Mouse (Mus musculus): ENCODE data around the gene Hapln2. TPM values are rescaled to one million over a fixed set of nuclear protein-coding genes. Genes with fewer than 3 reads are reported as not detected.
A peak's percentile ranks its signal among the peaks of the same experiment; 100 is the strongest.

The Hapln2 gene
- polyA plus RNA-seq, 1 experiment from 2014 or later = not detected

DNA sequence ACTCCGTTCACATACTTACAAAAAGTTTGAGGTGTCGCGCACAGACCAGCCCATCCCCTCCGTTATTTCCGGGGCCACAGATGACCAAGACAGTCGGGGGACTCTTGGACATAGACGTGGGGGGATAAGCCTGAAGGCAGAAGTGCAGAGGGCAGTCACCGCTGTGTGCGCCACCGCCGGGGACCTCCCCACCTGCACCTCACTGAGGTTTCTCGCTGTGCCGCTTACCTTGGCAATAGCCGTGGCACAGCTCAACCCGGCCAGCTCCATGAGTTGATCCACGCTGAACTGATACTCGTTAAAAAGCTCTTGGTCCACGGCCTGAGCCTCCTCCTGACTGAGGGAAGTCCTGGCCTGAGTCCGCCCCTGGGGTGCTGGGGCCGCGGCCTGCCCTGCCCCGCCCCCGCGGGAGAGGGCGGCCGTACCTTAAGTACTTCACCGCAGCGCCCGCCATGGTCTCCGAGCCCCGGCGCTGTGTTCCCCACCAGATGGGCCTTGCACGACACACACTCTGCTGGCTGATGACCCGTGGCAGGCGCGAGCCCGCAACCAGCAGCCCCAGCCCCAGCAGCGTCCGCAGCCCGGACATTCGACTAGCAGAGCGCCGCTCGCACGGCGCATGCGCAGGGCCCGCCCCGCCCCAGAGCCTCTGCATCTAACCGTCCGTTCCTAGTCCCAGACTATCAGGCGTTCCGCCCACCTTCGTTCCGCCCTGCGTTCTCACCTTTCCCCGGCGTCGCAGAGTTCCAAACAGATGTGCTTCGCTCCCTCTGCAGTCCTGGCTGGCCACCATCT is 30.7 kb upstream of the Hapln2 start, which contains the start of gene Naxe:
Gene Naxe (minus strand): TSS at position 594 of the 795 bp plus-strand sequence.
- no peaks in the 10 kb centered on the region for H3K9me3 ChIP-seq (ENCODE audit: control insufficient read depth)
- 1% methylated on average over 60 of the region's 60 CpGs for WGBS

DNA sequence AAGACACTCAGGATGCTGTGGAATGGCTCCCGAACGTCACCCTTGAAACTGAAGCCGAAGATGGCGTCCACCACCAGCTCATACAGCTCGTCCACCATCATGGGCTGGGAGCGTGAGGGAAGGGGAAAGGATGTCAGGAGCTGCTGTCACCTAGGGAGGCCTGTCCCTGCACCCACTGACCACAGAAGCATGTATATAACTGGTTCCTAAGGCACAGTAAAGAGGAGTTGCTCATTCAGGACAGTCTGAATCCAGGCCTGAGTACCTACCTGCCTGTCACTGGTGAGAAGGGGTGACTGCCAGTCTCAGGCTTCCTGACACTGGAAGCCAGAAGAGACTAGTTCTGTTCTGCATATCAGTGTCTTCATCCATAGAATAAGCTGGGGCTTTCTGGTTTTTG is 29.6 kb upstream of the Hapln2 start:
- Histone ChIP-seq H3K36me3 (ENCODE audit: control insufficient read depth, insufficient read depth) (peaks cover 22% of the 10 kb centered on the region), H3K27me3 (replicated peaks; ENCODE audit: control insufficient read depth, insufficient read depth, low read length) (no peaks in the 10 kb centered on the region), H3K4me1 (replicated peaks; ENCODE audit: control insufficient read depth, insufficient read depth, low read length) (no peaks in the 10 kb centered on the region), H3K4me3 (ENCODE audit: low read depth, low read length) (no peak overlapping the region), H3K9ac (ENCODE audit: low read depth, low read length) (no peak overlapping the region), H3K9me3 (ENCODE audit: control insufficient read depth) (no peaks in the 10 kb centered on the region), H3K27ac (ENCODE audit: low read depth, low read length) (no peak overlapping the region), H3K4me2 (replicated peaks; ENCODE audit: low read depth) (no peak overlapping the region)
- no peak for TF ChIP-seq CTCF (IDR thresholded peaks at IDR 0.05; ENCODE audit: low read depth)
- ATAC-seq = no peak
- WGBS = 90% methylated on average over 6 of the region's 6 CpGs

More for the DNA sequence above, 30.7 kb upstream of the Hapln2 start, which contains the start of gene Naxe:
- peaks cover 20% of the 10 kb centered on the region for H3K36me3 ChIP-seq (ENCODE audit: control insufficient read depth, insufficient read depth)
- TF ChIP-seq CTCF (IDR thresholded peaks at IDR 0.05; ENCODE audit: low read depth) = no peak
- no peaks in the 10 kb centered on the region for H3K27me3 ChIP-seq (replicated peaks; ENCODE audit: control insufficient read depth, insufficient read depth, low read length)
- peak within 1 kb of the TSS; percentile 94 for H3K4me3 ChIP-seq (ENCODE audit: low read depth, low read length)
- H3K4me1 ChIP-seq (replicated peaks; ENCODE audit: control insufficient read depth, insufficient read depth, low read length) = no peaks in the 10 kb centered on the region
- H3K27ac ChIP-seq (ENCODE audit: low read depth, low read length) = 0 out of 2 replicates have a peak within 1 kb of the TSS, but pooled peaks have one; percentile 15
- H3K9ac ChIP-seq (ENCODE audit: low read depth, low read length) = peak within 1 kb of the TSS; percentile 73
- peak; percentile 91 for ATAC-seq
- peak within 1 kb of the TSS; percentile 95 for H3K4me2 ChIP-seq (replicated peaks; ENCODE audit: low read depth)

DNA sequence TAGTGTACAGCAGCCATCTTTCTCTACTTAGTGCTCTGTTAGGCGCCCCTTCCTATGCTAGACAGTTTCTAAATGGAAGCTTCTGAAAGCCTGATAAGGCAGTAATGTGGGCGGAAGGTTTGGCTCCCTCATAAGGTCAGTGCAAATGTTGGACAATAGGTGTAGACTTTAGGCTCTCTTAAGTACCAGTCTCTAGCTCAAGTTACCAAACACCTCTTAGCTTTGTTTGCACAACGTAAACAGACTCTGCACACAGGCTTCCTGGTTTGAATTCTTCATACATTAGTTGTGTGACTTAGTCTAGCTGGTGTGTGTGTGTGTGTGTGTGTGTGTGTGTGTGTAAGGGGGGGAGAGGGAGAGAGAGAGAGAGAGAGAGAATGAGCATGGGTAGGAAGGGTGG is 22.1 kb upstream of the Hapln2 start:
- H3K9me3 ChIP-seq (ENCODE audit: control insufficient read depth) = no peaks in the 10 kb centered on the region
- H3K36me3 ChIP-seq (ENCODE audit: control insufficient read depth, insufficient read depth) = peaks cover 23% of the 10 kb centered on the region
- no peak overlapping the region for H3K9ac ChIP-seq (ENCODE audit: low read depth, low read length)
- no peak overlapping the region for H3K4me3 ChIP-seq (ENCODE audit: low read depth, low read length)
- H3K4me1 ChIP-seq (replicated peaks; ENCODE audit: control insufficient read depth, insufficient read depth, low read length) = no peaks in the 10 kb centered on the region
- no peak overlapping the region for H3K27ac ChIP-seq (ENCODE audit: low read depth, low read length)
- no peak for TF ChIP-seq CTCF (IDR thresholded peaks at IDR 0.05; ENCODE audit: low read depth)
- ATAC-seq = no peak
- 48% methylated on average over 3 of the region's 3 CpGs for WGBS
- H3K4me2 ChIP-seq (replicated peaks; ENCODE audit: low read depth) = no peak overlapping the region
- no peaks in the 10 kb centered on the region for H3K27me3 ChIP-seq (replicated peaks; ENCODE audit: control insufficient read depth, insufficient read depth, low read length)

GRCm38 (mm10) chr3:88042661-88043421 is 15.5 kb upstream of the Hapln2 start, which contains the start of gene Gpatch4:
Gpatch4 (plus strand) TSS chr3:88043108.
- Histone ChIP-seq H3K4me1 (replicated peaks; ENCODE audit: control insufficient read depth, insufficient read depth, low read length) (peaks cover 3% of the 10 kb centered on the region; the same call in 1 of the 2 replicates), H3K9ac (ENCODE audit: low read depth, low read length) (peak within 1 kb of the TSS; percentile 47), H3K27ac (ENCODE audit: low read depth, low read length) (peak within 1 kb of the TSS; percentile 47; the same call in 1 of the 2 replicates), H3K4me3 (ENCODE audit: low read depth, low read length) (peak within 1 kb of the TSS; percentile 68), H3K4me2 (replicated peaks; ENCODE audit: low read depth) (peak within 1 kb of the TSS; percentile 81), H3K9me3 (ENCODE audit: control insufficient read depth) (no peaks in the 10 kb centered on the region), H3K27me3 (replicated peaks; ENCODE audit: control insufficient read depth, insufficient read depth, low read length) (peaks cover 10% of the 10 kb centered on the region), H3K36me3 (ENCODE audit: control insufficient read depth, insufficient read depth) (no peaks in the 10 kb centered on the region)
- peak; percentile 95 for ATAC-seq
- WGBS = 8% methylated on average over 36 of the region's 36 CpGs
- TF ChIP-seq CTCF (IDR thresholded peaks at IDR 0.05; ENCODE audit: low read depth) = no peak

GRCm38 (mm10) chr3:88035561-88036293 is 8.3 kb upstream of the Hapln2 start:
- no peak for ATAC-seq
- TF ChIP-seq CTCF (IDR thresholded peaks at IDR 0.05; ENCODE audit: low read depth) = no peak
- Histone ChIP-seq H3K9me3 (ENCODE audit: control insufficient read depth) (no peaks in the 10 kb centered on the region), H3K4me3 (ENCODE audit: low read depth, low read length) (no peak overlapping the region), H3K4me1 (replicated peaks; ENCODE audit: control insufficient read depth, insufficient read depth, low read length) (no peaks in the 10 kb centered on the region), H3K27me3 (replicated peaks; ENCODE audit: control insufficient read depth, insufficient read depth, low read length) (peaks cover 39% of the 10 kb centered on the region), H3K9ac (ENCODE audit: low read depth, low read length) (no peak overlapping the region), H3K36me3 (ENCODE audit: control insufficient read depth, insufficient read depth) (no peaks in the 10 kb centered on the region), H3K4me2 (replicated peaks; ENCODE audit: low read depth) (no peak overlapping the region), H3K27ac (ENCODE audit: low read depth, low read length) (no peak overlapping the region)
- WGBS = 64% methylated on average over 1 of the region's 1 CpGs
